Mouse (Mus musculus): ENCODE measurements around the gene Retreg1. TPM values are rescaled to one million over a fixed set of nuclear protein-coding genes. Genes with fewer than 3 reads are reported as not detected.

The Retreg1 gene
- polyA plus RNA-seq, 1 experiment from 2014 or later = 1.9 TPM

DNA sequence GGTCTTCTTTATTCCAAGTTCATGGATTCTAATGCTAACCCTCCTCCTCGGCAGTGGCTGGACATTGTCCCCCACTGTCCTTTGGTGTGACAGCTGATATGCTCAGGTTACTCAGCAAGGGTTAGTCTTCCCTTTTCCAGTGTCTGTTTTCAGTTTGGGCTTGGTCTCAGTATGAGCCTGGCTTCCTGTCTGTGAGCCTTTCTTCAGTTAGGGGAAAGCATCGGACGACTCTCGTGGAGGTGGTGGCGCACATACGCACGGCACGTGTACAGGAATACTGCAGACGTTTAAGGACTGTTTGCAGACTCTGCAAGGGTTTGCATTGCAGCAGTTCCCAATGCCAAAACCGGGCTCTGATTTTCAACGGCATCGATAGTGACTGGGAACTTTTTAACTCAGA lies 54.6 kb downstream of the Retreg1 start:
- Histone ChIP-seq H3K9me3 (replicated peaks) (no peaks in the 10 kb centered on the region), H3K36me3 (no peaks in the 10 kb centered on the region), H3K4me3 (no peak overlapping the region), H3K27ac (no peak overlapping the region), H3K27me3 (ENCODE audit: low read depth, poor library complexity, severe bottlenecking) (no peaks in the 10 kb centered on the region), H3K4me1 (peaks cover 3% of the 10 kb centered on the region; the same call in 1 of the 2 replicates)
- WGBS = 80% methylated on average over 12 of the region's 12 CpGs
- no peak for DNase-seq (ENCODE audit: low spot score)

DNA sequence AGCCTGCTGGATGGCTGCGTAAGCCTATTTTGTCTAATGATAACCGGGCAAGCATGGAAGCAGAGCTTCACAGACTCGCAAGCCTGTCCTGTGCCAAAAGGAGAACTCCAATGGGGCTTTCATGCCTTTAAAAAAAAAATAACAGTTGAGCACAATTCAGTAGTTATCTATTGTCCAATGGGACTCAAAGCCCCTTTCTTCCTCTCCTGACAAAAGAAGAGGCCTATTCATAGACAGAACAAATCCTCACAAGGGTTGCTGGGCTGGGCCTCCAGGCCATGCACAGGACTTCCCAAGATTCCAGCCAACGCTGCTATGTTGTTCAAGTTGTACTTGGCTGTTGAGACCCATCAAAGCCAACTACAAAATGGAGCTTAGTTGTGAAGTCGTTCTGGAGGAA lies 56.0 kb downstream of the Retreg1 start:
- Histone ChIP-seq H3K36me3 (no peaks in the 10 kb centered on the region), H3K27me3 (ENCODE audit: low read depth, poor library complexity, severe bottlenecking) (no peaks in the 10 kb centered on the region), H3K27ac (no peak overlapping the region), H3K4me1 (peaks cover 3% of the 10 kb centered on the region; the same call in 1 of the 2 replicates), H3K9me3 (replicated peaks) (no peaks in the 10 kb centered on the region), H3K4me3 (no peak overlapping the region)
- DNase-seq (ENCODE audit: low spot score) = no peak
- 77% methylated on average over 5 of the region's 5 CpGs for WGBS

DNA sequence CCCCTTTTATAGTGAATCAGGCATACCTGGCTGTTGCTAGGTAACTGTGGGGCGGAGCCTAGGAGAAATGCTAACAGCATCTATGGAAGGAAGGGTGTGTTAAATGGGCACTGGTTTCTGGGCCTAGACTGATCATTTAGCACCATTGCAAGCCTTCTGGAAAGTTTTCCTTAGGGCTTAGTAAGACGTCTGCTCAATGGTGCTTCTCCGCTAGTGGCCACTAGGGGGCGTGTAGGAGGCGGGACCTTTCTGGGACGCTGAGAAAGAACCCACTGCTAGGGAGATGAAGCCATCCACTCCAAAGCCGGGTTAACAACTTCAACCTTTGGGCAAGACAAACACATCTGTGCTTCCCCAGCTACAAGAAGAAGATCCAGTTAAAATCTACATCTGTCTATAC lies 57.6 kb downstream of the Retreg1 start:
- H3K4me1 ChIP-seq = peaks cover 3% of the 10 kb centered on the region; the same call in 1 of the 2 replicates
- no peak overlapping the region for H3K4me3 ChIP-seq
- no peaks in the 10 kb centered on the region for H3K9me3 ChIP-seq (replicated peaks)
- H3K27ac ChIP-seq = no peak overlapping the region
- WGBS = 7% methylated on average over 7 of the region's 7 CpGs
- H3K27me3 ChIP-seq (ENCODE audit: low read depth, poor library complexity, severe bottlenecking) = no peaks in the 10 kb centered on the region
- H3K36me3 ChIP-seq = no peaks in the 10 kb centered on the region
- DNase-seq (ENCODE audit: low spot score) = peak; percentile 75

- Histone ChIP-seq H3K27ac (no peak overlapping the region), H3K9me3 (replicated peaks) (no peaks in the 10 kb centered on the region), H3K4me1 (peaks cover 6% of the 10 kb centered on the region), H3K27me3 (ENCODE audit: low read depth, poor library complexity, severe bottlenecking) (no peaks in the 10 kb centered on the region), H3K36me3 (no peaks in the 10 kb centered on the region), H3K4me3 (no peak overlapping the region)
- 86% methylated on average over 15 of the region's 15 CpGs for WGBS
- no peak for DNase-seq (ENCODE audit: low spot score)
These were observed 60.1 kb downstream of the Retreg1 start for GRCm38 (mm10) chr15:25902931-25903615.

DNA sequence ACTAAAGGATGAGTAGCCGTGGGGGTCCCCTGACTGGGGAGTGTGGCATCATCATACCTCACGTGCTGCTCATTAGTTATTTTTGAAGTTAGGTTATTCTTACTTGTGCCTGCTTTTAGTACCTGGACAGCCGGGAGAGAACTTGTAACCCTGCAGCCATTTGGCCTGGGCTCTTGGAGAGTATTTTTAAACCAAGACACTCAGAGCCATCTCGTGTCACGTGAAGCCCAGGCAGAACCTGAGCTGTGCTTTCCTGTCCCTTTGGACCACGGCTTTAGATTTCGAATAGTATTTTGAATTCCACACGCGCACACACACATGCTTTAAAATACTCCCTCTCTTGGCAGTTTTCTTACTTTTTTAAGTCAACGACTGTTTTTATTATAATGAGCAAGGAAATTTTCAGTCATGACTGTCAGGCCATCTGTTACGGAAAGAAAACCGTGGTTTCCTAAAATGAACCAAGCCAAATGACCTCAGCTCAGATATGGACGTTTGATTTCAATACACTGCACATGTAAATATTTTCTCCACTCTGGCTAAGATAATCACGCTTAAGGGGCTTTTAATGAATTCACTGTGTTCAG lies 61.5 kb downstream of the Retreg1 start:
- H3K36me3 ChIP-seq = no peaks in the 10 kb centered on the region
- DNase-seq (ENCODE audit: low spot score) = no peak
- 88% methylated on average over 14 of the region's 14 CpGs for WGBS

GRCm38 (mm10) chr15:25909783-25910494 lies 67.0 kb downstream of the Retreg1 start:
- H3K27ac ChIP-seq = no peak overlapping the region

More for the DNA sequence above, 61.5 kb downstream of the Retreg1 start:
- no peaks in the 10 kb centered on the region for H3K27me3 ChIP-seq (ENCODE audit: low read depth, poor library complexity, severe bottlenecking)
- H3K4me1 ChIP-seq = peaks cover 8% of the 10 kb centered on the region
- no peaks in the 10 kb centered on the region for H3K9me3 ChIP-seq (replicated peaks)
- no peak overlapping the region for H3K4me3 ChIP-seq
- no peak overlapping the region for H3K27ac ChIP-seq

DNA sequence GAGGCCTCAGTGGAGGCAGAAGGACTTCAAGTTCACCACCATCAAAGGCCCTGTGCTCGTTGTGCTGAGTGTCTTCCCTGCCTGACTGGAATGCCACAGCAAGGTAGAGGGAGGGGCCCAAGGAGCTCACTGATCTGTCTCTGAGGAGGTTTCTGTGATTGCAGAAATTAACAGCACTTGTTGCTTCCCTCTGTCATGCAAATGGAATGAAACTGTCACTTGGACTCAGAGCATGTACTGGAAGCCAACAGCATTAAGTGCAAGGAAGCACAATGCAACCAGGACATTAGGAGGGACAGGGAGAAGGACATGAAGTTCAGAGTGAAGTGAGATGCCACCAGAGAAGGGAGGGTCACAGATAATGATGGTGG lies 67.5 kb downstream of the Retreg1 start:
- Histone ChIP-seq H3K4me1 (peaks cover 14% of the 10 kb centered on the region), H3K4me3 (no peak overlapping the region), H3K27me3 (ENCODE audit: low read depth, poor library complexity, severe bottlenecking) (no peaks in the 10 kb centered on the region), H3K27ac (no peak overlapping the region), H3K9me3 (replicated peaks) (no peaks in the 10 kb centered on the region), H3K36me3 (no peaks in the 10 kb centered on the region)
- 45% methylated on average over 1 of the region's 1 CpGs for WGBS
- DNase-seq (ENCODE audit: low spot score) = no peak

More at GRCm38 (mm10) chr15:25909783-25910494, 67.0 kb downstream of the Retreg1 start:
- no peaks in the 10 kb centered on the region for H3K36me3 ChIP-seq
- H3K27me3 ChIP-seq (ENCODE audit: low read depth, poor library complexity, severe bottlenecking) = no peaks in the 10 kb centered on the region
- 90% methylated on average over 11 of the region's 11 CpGs for WGBS
- no peaks in the 10 kb centered on the region for H3K9me3 ChIP-seq (replicated peaks)
- peaks cover 14% of the 10 kb centered on the region for H3K4me1 ChIP-seq
- no peak for DNase-seq (ENCODE audit: low spot score)
- no peak overlapping the region for H3K4me3 ChIP-seq

DNA sequence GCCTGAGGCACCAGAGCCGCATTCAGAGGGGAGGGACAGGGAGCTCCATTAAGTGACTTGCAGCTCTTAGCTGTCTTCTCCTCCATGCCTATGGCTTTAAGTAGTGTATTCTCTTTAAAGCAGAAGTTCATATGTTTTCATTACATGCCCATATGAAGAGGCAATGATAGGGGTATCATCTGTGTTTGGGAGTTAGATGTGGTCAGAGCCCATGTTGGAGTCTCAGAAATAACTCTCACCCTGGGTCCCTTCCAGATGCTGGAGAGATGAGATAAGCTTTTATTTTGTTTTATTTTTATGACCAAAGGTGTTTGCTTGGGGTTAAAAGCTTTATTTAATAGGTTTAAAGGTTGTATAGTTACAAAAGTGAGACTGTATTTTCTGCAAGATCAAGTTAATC lies 67.9 kb downstream of the Retreg1 start:
- Histone ChIP-seq H3K9me3 (replicated peaks) (no peaks in the 10 kb centered on the region), H3K27me3 (ENCODE audit: low read depth, poor library complexity, severe bottlenecking) (no peaks in the 10 kb centered on the region), H3K4me1 (peaks cover 14% of the 10 kb centered on the region), H3K27ac (no peak overlapping the region), H3K36me3 (no peaks in the 10 kb centered on the region), H3K4me3 (no peak overlapping the region)
- 69% methylated on average over 1 of the region's 1 CpGs for WGBS
- no peak for DNase-seq (ENCODE audit: low spot score)

DNA sequence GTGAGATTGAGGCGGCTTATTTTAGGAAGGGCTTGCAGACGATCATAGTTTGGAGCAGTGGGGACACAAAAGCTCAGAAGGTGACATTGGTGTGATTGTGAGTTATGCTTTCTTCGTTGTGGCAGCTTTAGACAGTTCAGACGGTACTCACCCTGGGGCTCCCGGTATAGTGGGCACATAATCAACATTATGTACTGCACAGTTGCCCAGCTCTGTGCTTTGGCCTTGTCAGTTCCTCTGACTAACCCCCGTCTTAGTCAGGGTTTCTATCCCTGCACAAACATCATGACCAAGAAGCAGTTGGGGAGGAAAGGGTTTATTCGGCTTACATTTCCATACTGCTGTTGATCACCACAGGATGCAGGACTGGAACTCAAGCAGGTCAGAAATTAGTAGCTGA lies 69.9 kb downstream of the Retreg1 start:
- no peak for DNase-seq (ENCODE audit: low spot score)
- WGBS = 93% methylated on average over 7 of the region's 7 CpGs
- Histone ChIP-seq H3K27ac (no peak overlapping the region), H3K4me3 (no peak overlapping the region), H3K27me3 (ENCODE audit: low read depth, poor library complexity, severe bottlenecking) (no peaks in the 10 kb centered on the region), H3K9me3 (replicated peaks) (no peaks in the 10 kb centered on the region), H3K36me3 (no peaks in the 10 kb centered on the region), H3K4me1 (peaks cover 10% of the 10 kb centered on the region)

GRCm38 (mm10) chr15:25913659-25914058 lies 70.7 kb downstream of the Retreg1 start:
- no peak for DNase-seq (ENCODE audit: low spot score)
- Histone ChIP-seq H3K4me1 (peaks cover 6% of the 10 kb centered on the region; the same call in 1 of the 2 replicates), H3K4me3 (no peak overlapping the region), H3K27ac (no peak overlapping the region), H3K27me3 (ENCODE audit: low read depth, poor library complexity, severe bottlenecking) (no peaks in the 10 kb centered on the region), H3K9me3 (replicated peaks) (no peaks in the 10 kb centered on the region), H3K36me3 (no peaks in the 10 kb centered on the region)
- WGBS = 87% methylated on average over 9 of the region's 9 CpGs

- no peak for DNase-seq (ENCODE audit: low spot score)
- no peaks in the 10 kb centered on the region for H3K27me3 ChIP-seq (ENCODE audit: low read depth, poor library complexity, severe bottlenecking)
- H3K27ac ChIP-seq = no peak overlapping the region
- H3K4me3 ChIP-seq = no peak overlapping the region
- 90% methylated on average over 4 of the region's 4 CpGs for WGBS
- H3K4me1 ChIP-seq = peaks cover 6% of the 10 kb centered on the region; the same call in 1 of the 2 replicates
- H3K36me3 ChIP-seq = no peaks in the 10 kb centered on the region
- H3K9me3 ChIP-seq (replicated peaks) = no peaks in the 10 kb centered on the region
These were observed 71.2 kb downstream of the Retreg1 start for GRCm38 (mm10) chr15:25914160-25914559.

- DNase-seq (ENCODE audit: low spot score) = no peak
- Histone ChIP-seq H3K27ac (no peak overlapping the region), H3K4me1 (peaks cover 6% of the 10 kb centered on the region; the same call in 1 of the 2 replicates), H3K27me3 (ENCODE audit: low read depth, poor library complexity, severe bottlenecking) (no peaks in the 10 kb centered on the region), H3K4me3 (no peak overlapping the region), H3K9me3 (replicated peaks) (no peaks in the 10 kb centered on the region), H3K36me3 (no peaks in the 10 kb centered on the region)
- 59% methylated on average over 10 of the region's 10 CpGs for WGBS
These were observed 72.0 kb downstream of the Retreg1 start for GRCm38 (mm10) chr15:25915013-25915412.

DNA sequence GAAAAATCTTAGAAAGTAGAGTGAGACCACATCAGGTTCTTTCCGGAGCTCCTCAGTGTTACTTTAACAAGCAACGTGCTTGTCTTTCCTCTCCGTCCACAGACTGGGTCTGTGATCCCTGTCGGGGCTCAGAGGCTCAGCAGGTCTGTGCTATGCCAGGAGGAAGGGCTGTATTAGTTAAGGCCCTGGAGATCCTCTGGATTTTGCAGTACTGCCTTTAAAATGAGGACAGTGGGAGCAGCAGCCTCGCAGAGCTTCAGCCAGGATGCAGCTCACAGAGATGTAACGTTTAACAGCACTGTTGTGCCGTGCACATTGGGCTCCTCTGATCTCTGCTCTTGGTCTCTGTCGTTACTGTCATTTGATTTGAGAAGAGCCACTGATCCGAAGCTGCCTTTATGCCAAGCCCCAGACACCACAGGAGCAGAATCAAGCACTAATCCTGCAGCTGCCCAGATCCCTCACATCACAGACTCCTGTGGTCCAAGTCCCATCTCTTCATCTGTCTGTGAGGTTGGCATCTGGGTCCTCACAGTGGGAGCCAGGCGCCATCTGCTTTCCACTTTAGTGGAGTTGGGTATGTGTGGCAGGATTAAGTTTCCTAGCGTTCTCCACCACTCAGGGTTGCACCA lies 72.7 kb downstream of the Retreg1 start:
- WGBS = 70% methylated on average over 11 of the region's 11 CpGs

More for the DNA sequence above, 72.7 kb downstream of the Retreg1 start:
- no peak overlapping the region for H3K27ac ChIP-seq
- H3K4me1 ChIP-seq = peaks cover 6% of the 10 kb centered on the region; the same call in 1 of the 2 replicates
- DNase-seq (ENCODE audit: low spot score) = no peak
- no peaks in the 10 kb centered on the region for H3K27me3 ChIP-seq (ENCODE audit: low read depth, poor library complexity, severe bottlenecking)
- H3K9me3 ChIP-seq (replicated peaks) = no peaks in the 10 kb centered on the region
- H3K36me3 ChIP-seq = no peaks in the 10 kb centered on the region
- no peak overlapping the region for H3K4me3 ChIP-seq

Measured in limb, embryonic 10.5 days (tissue).